Mouse (Mus musculus) frontal cortex, postnatal 10 days (tissue): Measurements from ENCODE around the gene Dtx1.

ENCODE experiments used
- DNase-seq, 2 experiments: peaks; one replicate each; pipeline ENCODE4 v3.0.0; 2022; ENCODE audit warnings: low spot score in 2 of 2, mixed read lengths in 1 of 2

The Dtx1 gene

GRCm38 (mm10) chr5:120643365-120644085, 68.2 kb downstream of the Dtx1 start:
- DNase-seq = no peak

GRCm38 (mm10) chr5:120640094-120640493, 71.6 kb downstream of the Dtx1 start:
- DNase-seq = no peak

GRCm38 (mm10) chr5:120635633-120636032, 76.1 kb downstream of the Dtx1 start:
- no peak for DNase-seq

- DNase-seq = no peak
These were observed 76.9 kb downstream of the Dtx1 start for GRCm38 (mm10) chr5:120634860-120635259.

GRCm38 (mm10) chr5:120634131-120634530, 77.6 kb downstream of the Dtx1 start, which contains the start of gene Cfap73:
Cfap73 (minus strand) TSS chr5:120634235.
- no peak for DNase-seq

- DNase-seq = no peak
These were observed 79.8 kb downstream of the Dtx1 start for GRCm38 (mm10) chr5:120631892-120632291.

GRCm38 (mm10) chr5:120631128-120631527, 80.6 kb downstream of the Dtx1 start:
- no peak for DNase-seq
